Mouse (Mus musculus): ENCODE data around the gene Il27ra. TPM values are rescaled to one million over a fixed set of nuclear protein-coding genes. Genes with fewer than 3 reads are reported as not detected.
A peak's percentile ranks its signal among the peaks of the same experiment; 100 is the strongest.

Il27ra gene
- total and polyA plus RNA-seq, 2 experiments from 2014 or later = 2.6 to 3.9 TPM

DNA sequence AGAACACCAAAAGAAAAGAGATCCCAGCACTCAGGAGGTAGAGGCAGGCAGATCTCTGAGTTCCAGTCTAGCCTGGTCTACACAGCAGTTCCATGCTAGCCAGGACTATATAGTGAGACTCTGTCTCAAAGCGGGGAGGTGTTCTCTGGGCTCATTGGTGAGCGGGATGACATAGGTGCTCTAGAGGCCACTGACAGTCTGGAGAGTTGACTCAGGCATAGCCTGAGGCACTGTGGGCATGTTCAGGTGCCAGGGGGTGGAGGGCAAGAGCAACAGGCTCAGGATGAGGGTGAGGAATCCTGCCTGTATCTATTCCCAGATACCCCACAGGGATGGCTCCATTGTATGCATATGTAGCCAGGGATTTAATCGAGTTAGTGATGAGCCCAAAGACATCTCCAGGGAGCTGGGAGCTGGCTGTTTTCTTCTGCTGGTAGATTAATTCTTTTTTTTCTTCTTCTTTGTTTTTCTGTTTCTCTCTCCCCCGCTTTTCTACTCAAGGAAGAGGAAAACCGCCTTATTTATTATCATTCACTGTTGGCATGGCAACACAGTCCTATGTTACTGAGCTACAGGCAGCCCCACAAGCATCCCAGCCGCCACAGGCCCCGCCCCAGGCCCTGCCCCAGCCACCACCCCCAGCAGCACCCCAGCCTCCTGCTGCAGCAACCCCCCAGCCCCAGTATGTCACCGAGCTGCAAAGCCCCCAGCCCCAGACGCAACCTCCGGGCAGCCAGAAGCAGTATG, 31.0 kb upstream of the Il27ra start:
- no peaks in the 10 kb centered on the region; the same call in 1 of the 2 replicates for H3K36me3 ChIP-seq (replicated peaks; ENCODE audit: control insufficient read depth, insufficient read depth, low read length)
- H3K4me2 ChIP-seq (ENCODE audit: low read depth, low read length) = no peak overlapping the region
- DNase-seq (ENCODE audit: low spot score) = no peak
- WGBS = 69% methylated on average over 9 of the region's 10 CpGs
- H3K27me3 ChIP-seq (ENCODE audit: control insufficient read depth, insufficient read depth, low read length) = no peaks in the 10 kb centered on the region
- TF ChIP-seq EP300 (IDR thresholded peaks at IDR 0.05; ENCODE audit: low read depth) (no peak), CTCF (IDR thresholded peaks at IDR 0.05; ENCODE audit: low read depth) (no peak)
- H3K27ac ChIP-seq (ENCODE audit: low read depth) = no peak overlapping the region
- no peak overlapping the region for H3K9ac ChIP-seq (replicated peaks; ENCODE audit: low read depth, low read length)
- H3K4me1 ChIP-seq (ENCODE audit: control insufficient read depth, insufficient read depth) = peaks cover 35% of the 10 kb centered on the region
- H3K9me3 ChIP-seq (replicated peaks; ENCODE audit: control insufficient read depth, low read length) = no peaks in the 10 kb centered on the region
- no peak overlapping the region for H3K4me3 ChIP-seq (ENCODE audit: low read depth, low read length)
- ATAC-seq (ENCODE audit: insufficient read depth, low read depth) = no peak

DNA sequence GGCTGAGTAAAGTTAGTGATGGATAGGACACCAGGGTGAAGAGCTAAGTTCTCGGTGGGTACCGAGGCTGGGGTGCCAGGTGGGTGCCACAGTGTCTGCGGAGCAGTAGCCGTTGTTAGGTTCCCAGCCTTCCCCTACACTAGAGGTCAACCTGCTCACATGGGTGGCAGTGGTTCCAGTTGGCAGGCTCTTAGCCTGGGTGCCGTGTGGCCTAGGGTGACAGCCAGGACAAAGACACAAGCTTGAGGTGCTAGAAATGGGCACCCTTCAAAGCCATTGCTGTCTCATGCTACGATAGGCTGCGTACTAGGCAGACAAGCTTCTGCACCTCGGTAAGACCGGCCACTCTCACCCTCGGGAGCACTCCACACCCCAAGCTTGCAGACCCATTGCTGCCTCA, 29.9 kb upstream of the Il27ra start:
- no peak for ATAC-seq (ENCODE audit: insufficient read depth, low read depth)
- Histone ChIP-seq H3K4me3 (ENCODE audit: low read depth, low read length) (no peak overlapping the region), H3K9ac (replicated peaks; ENCODE audit: low read depth, low read length) (no peak overlapping the region), H3K27ac (ENCODE audit: low read depth) (no peak overlapping the region), H3K9me3 (replicated peaks; ENCODE audit: control insufficient read depth, low read length) (no peaks in the 10 kb centered on the region), H3K4me1 (ENCODE audit: control insufficient read depth, insufficient read depth) (peaks cover 44% of the 10 kb centered on the region), H3K4me2 (ENCODE audit: low read depth, low read length) (no peak overlapping the region), H3K27me3 (ENCODE audit: control insufficient read depth, insufficient read depth, low read length) (no peaks in the 10 kb centered on the region), H3K36me3 (replicated peaks; ENCODE audit: control insufficient read depth, insufficient read depth, low read length) (no peaks in the 10 kb centered on the region; the same call in 1 of the 2 replicates)
- TF ChIP-seq EP300 (IDR thresholded peaks at IDR 0.05; ENCODE audit: low read depth) (no peak), CTCF (IDR thresholded peaks at IDR 0.05; ENCODE audit: low read depth) (no peak)
- no peak for DNase-seq (ENCODE audit: low spot score)
- 87% methylated on average over 10 of the region's 10 CpGs for WGBS

DNA sequence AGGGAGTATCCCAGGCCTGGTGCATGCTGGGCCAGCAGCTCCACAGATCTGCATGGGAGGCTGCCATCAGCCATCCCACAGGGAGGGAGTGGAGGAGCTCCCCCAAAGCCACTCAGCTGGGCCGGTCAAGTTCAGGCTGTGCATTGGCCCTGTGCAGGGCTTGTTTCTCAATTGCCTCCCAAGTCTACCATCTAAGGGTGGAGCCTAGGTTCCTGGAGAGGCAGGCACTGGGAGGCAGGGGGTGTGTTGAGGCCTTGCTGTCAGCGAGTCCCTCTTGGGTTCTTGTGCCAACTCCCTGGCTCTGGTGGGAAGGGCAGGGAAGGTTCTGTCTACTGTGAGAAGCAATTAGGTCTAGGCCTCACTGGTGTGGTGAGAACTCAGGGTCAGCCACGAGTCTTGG, 29.5 kb upstream of the Il27ra start:
- ATAC-seq (ENCODE audit: insufficient read depth, low read depth) = no peak
- no peak overlapping the region for H3K4me2 ChIP-seq (ENCODE audit: low read depth, low read length)
- H3K4me1 ChIP-seq (ENCODE audit: control insufficient read depth, insufficient read depth) = peaks cover 44% of the 10 kb centered on the region
- no peak for DNase-seq (ENCODE audit: low spot score)
- H3K27ac ChIP-seq (ENCODE audit: low read depth) = no peak overlapping the region
- no peaks in the 10 kb centered on the region; the same call in 1 of the 2 replicates for H3K36me3 ChIP-seq (replicated peaks; ENCODE audit: control insufficient read depth, insufficient read depth, low read length)
- TF ChIP-seq EP300 (IDR thresholded peaks at IDR 0.05; ENCODE audit: low read depth) (no peak), CTCF (IDR thresholded peaks at IDR 0.05; ENCODE audit: low read depth) (no peak)
- H3K9me3 ChIP-seq (replicated peaks; ENCODE audit: control insufficient read depth, low read length) = no peaks in the 10 kb centered on the region
- no peak overlapping the region for H3K4me3 ChIP-seq (ENCODE audit: low read depth, low read length)
- H3K9ac ChIP-seq (replicated peaks; ENCODE audit: low read depth, low read length) = no peak overlapping the region
- H3K27me3 ChIP-seq (ENCODE audit: control insufficient read depth, insufficient read depth, low read length) = no peaks in the 10 kb centered on the region
- 40% methylated on average over 3 of the region's 3 CpGs for WGBS

DNA sequence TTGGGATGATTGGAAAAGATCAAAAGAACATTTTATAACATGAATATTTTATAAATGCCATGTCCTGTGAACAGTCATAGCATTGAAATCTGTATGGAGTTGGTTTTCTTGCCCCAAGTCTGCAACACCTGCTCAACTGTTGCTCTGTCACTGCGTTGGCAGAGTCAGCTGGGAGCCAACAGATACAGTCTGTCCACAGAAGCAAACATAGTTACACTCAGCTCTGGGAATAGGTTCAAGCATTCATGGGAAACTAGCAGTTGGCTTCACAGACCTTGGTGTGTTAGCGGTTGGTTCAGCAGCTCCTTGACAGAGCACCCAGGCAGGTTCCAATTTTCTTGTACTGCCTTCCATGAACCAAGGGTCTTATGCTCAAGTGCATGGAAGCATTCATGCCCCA, 28.3 kb upstream of the Il27ra start:
- TF ChIP-seq EP300 (IDR thresholded peaks at IDR 0.05; ENCODE audit: low read depth) (no peak), CTCF (IDR thresholded peaks at IDR 0.05; ENCODE audit: low read depth) (no peak)
- no peaks in the 10 kb centered on the region for H3K27me3 ChIP-seq (ENCODE audit: control insufficient read depth, insufficient read depth, low read length)
- H3K9ac ChIP-seq (replicated peaks; ENCODE audit: low read depth, low read length) = no peak overlapping the region
- no peaks in the 10 kb centered on the region for H3K9me3 ChIP-seq (replicated peaks; ENCODE audit: control insufficient read depth, low read length)
- no peak overlapping the region for H3K27ac ChIP-seq (ENCODE audit: low read depth)
- H3K4me2 ChIP-seq (ENCODE audit: low read depth, low read length) = no peak overlapping the region
- H3K36me3 ChIP-seq (replicated peaks; ENCODE audit: control insufficient read depth, insufficient read depth, low read length) = no peaks in the 10 kb centered on the region; the same call in 1 of the 2 replicates
- WGBS = 35% methylated on average over 2 of the region's 2 CpGs
- H3K4me1 ChIP-seq (ENCODE audit: control insufficient read depth, insufficient read depth) = peaks cover 44% of the 10 kb centered on the region
- DNase-seq (ENCODE audit: low spot score) (peak; percentile 37), ATAC-seq (ENCODE audit: insufficient read depth, low read depth) (no peak)
- H3K4me3 ChIP-seq (ENCODE audit: low read depth, low read length) = no peak overlapping the region

DNA sequence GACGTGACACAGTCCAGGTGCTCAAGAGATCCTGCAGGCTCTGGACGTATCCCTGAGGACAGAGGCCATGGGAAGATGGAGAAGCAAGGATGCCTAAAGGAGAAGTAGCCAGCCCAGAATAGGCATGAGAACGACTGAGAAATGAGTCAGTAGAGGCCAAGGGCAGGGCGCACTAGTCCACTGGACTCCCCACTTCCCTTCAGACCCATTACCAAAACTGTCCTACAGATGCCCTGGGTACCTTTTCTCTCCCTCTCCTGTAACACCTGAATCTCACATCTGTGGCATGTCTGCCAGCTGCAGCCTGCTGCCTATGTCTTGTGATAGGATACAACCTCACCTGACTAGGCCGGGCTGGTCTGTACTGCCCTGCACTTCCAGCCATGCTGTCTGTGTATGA, 27.9 kb upstream of the Il27ra start:
- no peak for DNase-seq (ENCODE audit: low spot score)
- no peaks in the 10 kb centered on the region for H3K9me3 ChIP-seq (replicated peaks; ENCODE audit: control insufficient read depth, low read length)
- H3K27ac ChIP-seq (ENCODE audit: low read depth) = no peak overlapping the region
- no peaks in the 10 kb centered on the region; the same call in 1 of the 2 replicates for H3K36me3 ChIP-seq (replicated peaks; ENCODE audit: control insufficient read depth, insufficient read depth, low read length)
- no peak for TF ChIP-seq EP300 (IDR thresholded peaks at IDR 0.05; ENCODE audit: low read depth)
- no peak for TF ChIP-seq CTCF (IDR thresholded peaks at IDR 0.05; ENCODE audit: low read depth)
- H3K27me3 ChIP-seq (ENCODE audit: control insufficient read depth, insufficient read depth, low read length) = no peaks in the 10 kb centered on the region
- H3K9ac ChIP-seq (replicated peaks; ENCODE audit: low read depth, low read length) = no peak overlapping the region
- peaks cover 44% of the 10 kb centered on the region for H3K4me1 ChIP-seq (ENCODE audit: control insufficient read depth, insufficient read depth)
- ATAC-seq (ENCODE audit: insufficient read depth, low read depth) = no peak
- no peak overlapping the region for H3K4me2 ChIP-seq (ENCODE audit: low read depth, low read length)
- 73% methylated on average over 5 of the region's 5 CpGs for WGBS
- no peak overlapping the region for H3K4me3 ChIP-seq (ENCODE audit: low read depth, low read length)

DNA sequence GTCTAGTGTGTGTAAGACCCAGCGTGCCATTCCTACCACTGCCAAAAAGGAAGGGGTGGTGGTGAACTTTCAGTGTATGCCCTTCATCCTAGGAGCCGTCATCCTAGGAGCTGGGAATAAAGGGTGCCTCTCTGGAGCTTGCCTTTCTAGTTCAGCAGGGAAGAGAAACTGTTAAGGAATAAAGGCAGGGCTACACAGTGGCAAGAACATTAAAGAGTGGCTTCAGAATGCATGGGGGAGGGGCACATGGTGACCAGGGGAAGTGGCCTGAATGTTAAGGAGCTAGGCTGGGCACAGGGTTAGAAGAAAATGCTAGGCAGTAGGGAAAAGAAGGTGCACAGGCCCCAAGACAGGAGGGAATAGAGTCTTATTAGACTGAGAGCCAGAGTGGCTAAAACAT, 27.4 kb upstream of the Il27ra start:
- Histone ChIP-seq H3K4me1 (ENCODE audit: control insufficient read depth, insufficient read depth) (peaks cover 44% of the 10 kb centered on the region), H3K4me2 (ENCODE audit: low read depth, low read length) (no peak overlapping the region), H3K36me3 (replicated peaks; ENCODE audit: control insufficient read depth, insufficient read depth, low read length) (no peaks in the 10 kb centered on the region), H3K27me3 (ENCODE audit: control insufficient read depth, insufficient read depth, low read length) (no peaks in the 10 kb centered on the region), H3K9me3 (replicated peaks; ENCODE audit: control insufficient read depth, low read length) (no peaks in the 10 kb centered on the region), H3K27ac (ENCODE audit: low read depth) (no peak overlapping the region), H3K9ac (replicated peaks; ENCODE audit: low read depth, low read length) (no peak overlapping the region), H3K4me3 (ENCODE audit: low read depth, low read length) (no peak overlapping the region)
- no peak for DNase-seq (ENCODE audit: low spot score)
- ATAC-seq (ENCODE audit: insufficient read depth, low read depth) = no peak
- 68% methylated on average over 2 of the region's 2 CpGs for WGBS
- TF ChIP-seq EP300 (IDR thresholded peaks at IDR 0.05; ENCODE audit: low read depth) = no peak
- no peak for TF ChIP-seq CTCF (IDR thresholded peaks at IDR 0.05; ENCODE audit: low read depth)
